Mouse (Mus musculus) liver, adult 2 months (tissue): ENCODE measurements around the gene Glrx5. TPM values are rescaled to one million over a fixed set of nuclear protein-coding genes. Genes with fewer than 3 reads are reported as not detected.
A peak's percentile ranks its signal among the peaks of the same experiment; 100 is the strongest.

Source experiments
- DNase-seq: peaks from one replicate; pipeline ENCODE4 v3.0.0-alpha.2; 2011; ENCODE audit warnings: low read depth, low spot score; ENCODE audit errors: extremely low read depth
- H3K27ac ChIP-seq: fragments of 200-500 bp; replicated peaks from 2 replicates; pipeline ENCODE4 v1.5.1; 2012; ENCODE audit warnings: low read depth, mild to moderate bottlenecking, control low read depth, inconsistent platforms, low read length; ENCODE audit not compliant: insufficient read depth
- H3K27me3 ChIP-seq: fragments of 200-500 bp; 2 replicates; pipeline ENCODE4 v1.6.1; 2012; ENCODE audit warnings: mild to moderate bottlenecking, moderate library complexity, low read length, inconsistent platforms; ENCODE audit not compliant: control insufficient read depth, insufficient read depth
- H3K36me3 ChIP-seq: fragments of 200-500 bp; 2 replicates; pipeline ENCODE4 v1.6.1; 2012; ENCODE audit warnings: low read length, inconsistent platforms; ENCODE audit not compliant: control insufficient read depth, insufficient read depth
- H3K4me1 ChIP-seq: fragments of 200-500 bp; 2 replicates; pipeline ENCODE4 v1.6.1; 2011; ENCODE audit warnings: low read length; ENCODE audit not compliant: control insufficient read depth, insufficient read depth
- H3K4me3 ChIP-seq: fragments of 200-500 bp; 2 replicates; pipeline ENCODE4 v1.5.1; 2011; ENCODE audit warnings: low read depth, mild to moderate bottlenecking, control low read depth, low read length, moderate library complexity; ENCODE audit not compliant: insufficient read depth
- H3K79me2 ChIP-seq: fragments of 200-500 bp; 2 replicates; pipeline ENCODE4 v1.6.1; 2012; ENCODE audit warnings: inconsistent platforms, mild to moderate bottlenecking, low read length, moderate library complexity; ENCODE audit not compliant: control insufficient read depth, insufficient read depth
- H3K9ac ChIP-seq: fragments of 200-500 bp; 2 replicates; pipeline ENCODE4 v1.6.1; 2012; ENCODE audit warnings: low read depth, mild to moderate bottlenecking, control low read depth, inconsistent platforms, low read length
- CTCF ChIP-seq: fragments of 200-500 bp; IDR thresholded peaks from 2 replicates; pipeline ENCODE4 v1.5.1; 2011; ENCODE audit warnings: low read depth, low read length, control low read depth
- POLR2A ChIP-seq: fragments of 200-500 bp; IDR thresholded peaks from 2 replicates; pipeline ENCODE4 v1.6.1; 2011; ENCODE audit warnings: low read length, control low read depth; ENCODE audit not compliant: insufficient read depth; ENCODE audit errors: extremely low read depth
- WGBS: fragments of 180-500 bp; shearing (Covaris S2); methylation state at CpG from one replicate; pipeline ENCODE4 v1.1.7; 2018; 5-methylcytosine and 5-hydroxymethylcytosine counted together
- polyA plus RNA-seq: library from polyadenylated mRNA; depleted of rRNA; stranded (reverse); fragments of >200 nt; gene quantifications from 2 replicates; pipeline ENCODE4 v1.2.3, GENCODE M21; 2012
- total RNA-seq: library from RNA; depleted of rRNA; stranded (reverse); fragments of >200 nt; gene quantifications from 2 replicates; pipeline ENCODE4 v1.2.3, GENCODE M21; 2014

Gene Glrx5
- total and polyA plus RNA-seq, 2 experiments: 45.5 to 144 TPM

DNA sequence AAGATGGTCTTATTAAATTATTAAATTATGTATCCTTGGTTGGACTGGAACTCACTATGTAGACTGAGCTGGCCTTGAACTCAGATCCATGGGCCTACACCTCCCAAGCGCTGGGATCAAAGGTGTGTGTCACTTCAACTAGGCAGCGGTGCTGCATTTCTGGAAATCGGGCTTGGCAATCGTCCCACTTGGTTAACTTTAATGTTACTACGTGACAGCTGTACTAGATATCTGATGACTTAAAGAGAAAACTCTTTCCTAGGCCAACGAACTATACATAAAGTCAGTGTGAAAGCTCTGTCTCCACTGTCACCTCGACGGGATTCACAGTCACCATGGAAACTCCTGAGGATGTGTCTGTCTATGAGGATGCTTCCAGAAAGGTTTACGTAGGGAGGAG is 2.6 kb upstream of the Glrx5 start:
- Histone ChIP-seq H3K36me3 (no peaks in the 10 kb centered on the region), H3K79me2 (peaks cover 6% of the 10 kb centered on the region; the same call in 1 of the 2 replicates), H3K27me3 (no peaks in the 10 kb centered on the region), H3K4me1 (peaks cover 22% of the 10 kb centered on the region), H3K27ac (no peak overlapping the region), H3K4me3 (no peak overlapping the region), H3K9ac (no peak overlapping the region)
- TF ChIP-seq CTCF: no peak
- TF ChIP-seq POLR2A: no peak
- DNase-seq: no peak
- 71% methylated on average over 9 of the region's 9 CpGs for WGBS

DNA sequence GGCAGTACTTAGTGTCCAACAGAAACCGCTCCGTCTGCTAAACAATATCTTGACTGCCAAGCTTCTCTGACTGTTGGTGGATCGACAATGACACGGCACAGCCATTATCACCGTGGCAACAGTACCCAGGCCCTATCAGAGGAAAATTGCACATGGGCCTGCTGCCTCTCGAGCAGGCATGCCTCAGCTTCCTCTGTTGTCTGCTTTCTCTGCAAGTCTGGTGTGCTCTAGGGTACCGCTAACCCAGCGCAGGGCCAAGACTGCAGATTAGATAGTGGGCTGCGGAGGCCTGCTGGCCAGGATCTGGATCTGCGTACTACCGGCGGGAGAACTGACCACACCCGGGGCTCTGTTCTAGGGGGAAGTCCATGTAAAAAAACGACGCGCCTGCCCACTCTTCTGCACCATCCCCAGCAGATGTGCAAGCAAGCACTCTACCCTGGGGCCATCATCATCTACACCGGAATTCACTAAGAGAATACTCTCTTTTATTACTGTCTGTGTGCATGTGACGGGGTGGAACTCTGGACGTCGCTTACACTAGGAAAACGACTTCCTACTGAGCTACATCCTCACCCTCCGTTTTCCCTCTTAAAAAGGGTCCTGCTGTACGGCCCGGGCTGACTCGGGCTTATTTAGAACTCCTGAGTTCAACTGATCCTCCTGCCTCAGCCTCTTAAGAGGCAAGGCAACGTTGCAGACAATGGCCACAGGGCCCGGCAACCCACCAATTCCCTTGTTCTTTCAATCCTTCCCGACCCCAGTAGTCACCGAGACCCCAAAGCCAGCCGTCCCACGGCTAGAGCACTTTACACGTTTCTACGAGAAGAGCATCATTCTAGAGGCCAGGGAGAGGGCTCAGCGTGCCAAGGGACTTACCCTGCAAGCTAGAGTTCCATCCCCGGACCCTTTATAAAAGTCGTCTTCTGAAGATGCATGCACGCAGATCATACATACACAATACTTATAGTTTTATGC is 1.1 kb upstream of the Glrx5 start:
- H3K79me2 ChIP-seq: peaks cover 16% of the 10 kb centered on the region
- H3K27ac ChIP-seq: 0 out of 2 replicates have a peak overlapping the region, but pooled peaks have one; percentile 14
- peak overlapping the region; percentile 75 for H3K9ac ChIP-seq
- H3K27me3 ChIP-seq: no peaks in the 10 kb centered on the region
- no peaks in the 10 kb centered on the region for H3K36me3 ChIP-seq
- 12% methylated on average over 37 of the region's 37 CpGs for WGBS
- H3K4me3 ChIP-seq: peak overlapping the region; percentile 83
- TF ChIP-seq CTCF (no peak), POLR2A (no peak)
- no peak for DNase-seq
- peaks cover 35% of the 10 kb centered on the region for H3K4me1 ChIP-seq

- peaks cover 30% of the 10 kb centered on the region for H3K79me2 ChIP-seq
- peaks cover 34% of the 10 kb centered on the region for H3K4me1 ChIP-seq
- peak overlapping the region; percentile 94 for H3K9ac ChIP-seq
- peak overlapping the region; percentile 82 for H3K4me3 ChIP-seq
- no peak for TF ChIP-seq POLR2A
- no peak for TF ChIP-seq CTCF
- peak; percentile 72 for DNase-seq
- WGBS: under 1% methylated on average over 45 of the region's 45 CpGs
- H3K27me3 ChIP-seq: no peaks in the 10 kb centered on the region
- H3K27ac ChIP-seq: peak overlapping the region; percentile 86
- H3K36me3 ChIP-seq: no peaks in the 10 kb centered on the region
These were observed 616 bp downstream of the Glrx5 start for GRCm38 (mm10) chr12:105032832-105033775.

DNA sequence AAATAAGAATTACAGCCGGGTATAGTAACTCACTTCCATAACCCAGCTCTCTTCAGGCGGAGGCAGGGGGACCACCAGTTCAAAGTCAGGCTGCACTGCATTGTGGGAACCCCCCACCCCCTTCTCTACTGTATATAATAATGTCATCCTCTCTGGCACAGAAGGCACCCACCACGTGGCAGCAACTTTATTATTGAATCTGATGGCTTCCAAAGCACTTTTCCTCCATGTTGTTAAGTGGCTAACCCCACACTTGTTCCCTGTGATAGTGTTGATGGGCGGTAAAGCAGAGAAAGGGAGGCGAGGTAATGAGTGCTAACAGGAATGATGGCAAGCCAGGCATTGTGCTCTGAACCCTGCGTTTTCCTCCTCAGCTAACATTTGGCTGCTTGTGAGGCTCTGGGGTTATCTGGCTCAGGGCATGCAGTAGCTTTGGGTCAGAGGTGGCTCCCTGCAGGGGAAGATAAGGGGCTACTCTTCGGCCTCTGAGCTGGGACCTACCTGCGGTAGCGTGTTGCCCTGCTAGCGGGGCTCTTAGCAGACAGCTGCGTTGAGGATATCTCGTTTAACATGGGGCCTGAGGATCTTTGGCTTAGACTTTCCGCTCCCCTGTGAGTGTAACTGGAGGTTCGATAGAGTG is 1.8 kb downstream of the Glrx5 start:
- WGBS: 24% methylated on average over 14 of the region's 14 CpGs
- Histone ChIP-seq H3K4me1 (peaks cover 44% of the 10 kb centered on the region), H3K79me2 (peaks cover 40% of the 10 kb centered on the region), H3K4me3 (peak overlapping the region; percentile 82), H3K27me3 (no peaks in the 10 kb centered on the region), H3K9ac (peak overlapping the region; percentile 94), H3K27ac (peak overlapping the region; percentile 86), H3K36me3 (no peaks in the 10 kb centered on the region)
- peak; percentile 71 for DNase-seq
- TF ChIP-seq CTCF (no peak), POLR2A (no peak)

GRCm38 (mm10) chr12:105038211-105038610 is 5.7 kb downstream of the Glrx5 start:
- Histone ChIP-seq H3K9ac (0 out of 2 replicates have a peak overlapping the region, but pooled peaks have one; percentile 15), H3K4me1 (peaks cover 42% of the 10 kb centered on the region), H3K27ac (no peak overlapping the region), H3K79me2 (peaks cover 33% of the 10 kb centered on the region), H3K4me3 (no peak overlapping the region), H3K27me3 (no peaks in the 10 kb centered on the region), H3K36me3 (no peaks in the 10 kb centered on the region; the same call in 1 of the 2 replicates)
- no peak for DNase-seq
- TF ChIP-seq POLR2A: no peak
- no peak for TF ChIP-seq CTCF
- 79% methylated on average over 11 of the region's 11 CpGs for WGBS
